Mouse (Mus musculus) embryo, embryonic 11 days (tissue): Measurements from ENCODE around the gene Tas2r131.
"Not testable (repeated sequence)": the region's sequence is repeated elsewhere in the genome, so short reads cannot be mapped to it uniquely, and the experiment has no call there.

Experiments
- DNase-seq: peaks from one replicate; pipeline ENCODE4 v3.0.0-alpha.2; 2015

Tas2r131 gene

GRCm38 (mm10) chr6:132957819-132958218 lies at the start of gene Tas2r131:
Gene Tas2r131, minus strand, starts transcription at chr6:132957919.
- DNase-seq: no peak

- no peak for DNase-seq
Observed at GRCm38 (mm10) chr6:132980865-132981264, 23.1 kb upstream of the Tas2r131 start, which contains the start of gene Tas2r109. Gene Tas2r109, minus strand, starts transcription at chr6:132980965.

GRCm38 (mm10) chr6:132950802-132951201 lies 6.9 kb downstream of the Tas2r131 start, which contains the start of gene Tas2r129:
Gene Tas2r129, plus strand, starts transcription at chr6:132951102.
- no peak for DNase-seq

- DNase-seq: not testable (repeated sequence)
Observed at GRCm38 (mm10) chr6:132941376-132941775, 16.3 kb downstream of the Tas2r131 start.

GRCm38 (mm10) chr6:132909351-132909750 lies 48.4 kb downstream of the Tas2r131 start, which contains the start of gene Tas2r125:
Gene Tas2r125, plus strand, starts transcription at chr6:132909651.
- no peak for DNase-seq
